In the genomic region with DNA sequence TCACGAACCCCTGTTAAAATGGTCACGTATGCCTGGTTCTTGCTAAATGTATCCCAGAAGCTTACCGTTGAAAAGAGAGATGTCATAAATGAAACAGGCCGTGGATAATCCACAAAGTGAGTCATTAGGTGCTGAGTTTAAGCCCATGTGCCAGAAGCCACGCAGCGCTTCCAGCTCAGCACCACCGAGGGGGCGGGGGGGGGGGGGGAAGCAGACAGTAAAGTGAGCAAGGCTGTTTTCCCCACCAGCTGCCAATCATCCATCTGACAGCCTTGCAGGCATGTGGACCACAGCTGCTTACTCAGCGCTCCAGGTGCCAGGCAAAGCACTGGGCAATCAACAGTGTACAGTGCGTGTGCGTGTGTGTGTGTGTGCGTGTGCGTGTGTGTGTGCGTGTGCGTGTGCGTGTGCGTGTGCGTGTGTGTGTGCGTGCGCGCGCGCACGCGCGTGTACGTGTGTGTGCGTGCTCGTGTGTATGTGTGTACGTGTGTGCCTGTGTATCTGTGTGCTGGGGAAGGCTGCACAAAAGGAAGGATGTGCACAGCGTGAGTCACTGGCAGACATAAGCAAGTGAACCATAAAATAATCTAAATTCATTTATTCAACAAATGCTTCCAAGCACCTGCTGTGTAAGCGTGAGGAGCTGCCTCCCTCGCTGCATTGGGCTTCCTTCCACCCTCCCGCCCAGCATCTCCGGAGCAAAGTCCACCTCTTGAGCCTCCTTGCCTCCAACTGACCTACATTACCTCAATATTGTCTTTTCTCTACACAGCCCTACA, we compare ENCODE assay signal across 9 mouse cellular contexts. TPM values are rescaled to one million over a fixed set of nuclear protein-coding genes. Genes with fewer than 3 reads are reported as not detected.
A peak's percentile ranks its signal among the peaks of the same experiment; 100 is the strongest.
DNase-seq lines count a peak whose midpoint lies in the region; ATAC-seq and TF ChIP-seq lines count a peak whose summit lies in the region.
"Had no signal": no experiment of that assay in that cellular context is flagged by ENCODE, and none has a peak within 500 bp of the region (broad histone marks: within the 10 kb centered on the region; RNA-seq: fewer than 3 reads in every experiment).

No protein-coding gene starts in this region.

- CTCF ChIA-PET in Patski (lab: Charles Lee): interaction anchor here (0.8 to 1.6 kb wide), 5 partner anchors 8 to 771 kb away, joined by 3 to 10 read pairs (median 3); no protein-coding TSS in a partner anchor

- POLR2A ChIA-PET in Patski (lab: Charles Lee): interaction anchor here (0.6 to 0.7 kb wide), 2 partner anchors 17 to 214 kb away, joined by 3 read pairs; no protein-coding TSS in a partner anchor

- 54% methylated on average over 34 of the region's 35 CpGs for WGBS in forebrain, embryonic 13.5 days
- WGBS in limb, embryonic 10.5 days: 62% methylated on average over 35 of the region's 35 CpGs

- H3K9me3 ChIP-seq in forebrain, embryonic 13.5 days (replicated peaks): no peaks in the 10 kb centered on the region
- no peaks in the 10 kb centered on the region for H3K9me3 ChIP-seq in limb, embryonic 10.5 days (replicated peaks)

- no peaks in the 10 kb centered on the region for H3K27me3 ChIP-seq in Patski
- peaks cover 35% of the 10 kb centered on the region for H3K27me3 ChIP-seq in forebrain, embryonic 13.5 days
- peaks cover 35% of the 10 kb centered on the region for H3K27me3 ChIP-seq in limb, embryonic 10.5 days (ENCODE audit: low read depth, poor library complexity, severe bottlenecking)

- DNase-seq in kidney, adult 11 months: peak; percentile 22
- no peak for DNase-seq in kidney, postnatal 4 days
- peak; percentile 75 for DNase-seq in Patski (ENCODE audit: low read depth, low spot score)
- DNase-seq in limb, embryonic 10.5 days (ENCODE audit: low spot score): peak; percentile 51
- DNase-seq in heart, adult 18-20 months: no peak

- H3K4me2 ChIP-seq in forebrain, embryonic 13.5 days: peak overlapping the region; percentile 42

- peak; percentile 41 for ATAC-seq in Patski
- peak; percentile 39 for ATAC-seq in forebrain, embryonic 13.5 days
- ATAC-seq in CD4-positive, CD25-positive, alpha-beta regulatory T cell, adult 4 months: no peak
- ATAC-seq in megakaryocyte-erythroid progenitor cell, adult 5-6 weeks (replicated peaks; ENCODE audit: low FRiP score, low TSS enrichment, poor library complexity, severe bottlenecking): no peak

- H3K4me3 ChIP-seq in forebrain, embryonic 13.5 days: no peak overlapping the region
- H3K4me3 ChIP-seq in limb, embryonic 10.5 days: peak overlapping the region; percentile 27; the same call in 1 of the 2 replicates
- H3K4me3 ChIP-seq: megakaryocyte, embryonic 14.5 days had no signal

- TF ChIP-seq CTCF in Patski (IDR thresholded peaks at IDR 0.05): no peak

- H3K4me1 ChIP-seq in forebrain, embryonic 13.5 days: peaks cover 33% of the 10 kb centered on the region
- H3K4me1 ChIP-seq in limb, embryonic 10.5 days: peaks cover 63% of the 10 kb centered on the region

- no peak overlapping the region for H3K9ac ChIP-seq in forebrain, embryonic 13.5 days

- H3K27ac ChIP-seq in forebrain, embryonic 13.5 days: peak overlapping the region; percentile 25; the same call in 1 of the 2 replicates
- no peak overlapping the region for H3K27ac ChIP-seq in limb, embryonic 10.5 days

- in situ Hi-C loops in Patski (cut with MboI; ENCODE audit: low pct_unique_long_range_greater_than_20kb): no loop called here

- H3K36me3 ChIP-seq in forebrain, embryonic 13.5 days (ENCODE audit: poor library complexity, severe bottlenecking): no peaks in the 10 kb centered on the region
- H3K36me3 ChIP-seq in limb, embryonic 10.5 days: no peaks in the 10 kb centered on the region

RNA-seq across cellular contexts. Expression of a gene that starts 31.4 kb away (rescaled TPM):
- 666 TPM for polyA plus RNA-seq in Patski (2021)
- polyA plus RNA-seq in forebrain, embryonic 13.5 days (2015; fragmentation: Nextera tagmentation; extraction: Ambion mirVana): 911 and 1,077 TPM in 2 replicates
- 966 and 1,201 TPM in 2 replicates for polyA plus RNA-seq in limb, embryonic 10.5 days (2016; fragmentation: Nextera tagmentation; extraction: Ambion mirVana)
- 1,000 to 10,000 TPM in 1 of 2 experiments, 100 to 1,000 TPM in 1; 937 to 1,379 TPM for polyA plus RNA-seq in CD4-positive, CD25-positive, alpha-beta regulatory T cell, adult 4 months (2017; shearing (Covaris generic))
- total RNA-seq in megakaryocyte-erythroid progenitor cell, adult 5-6 weeks (2014; fragmentation: Nextera tagmentation): 2,953 and 3,549 TPM in 2 replicates
- 4,476 and 4,894 TPM in 2 replicates for total RNA-seq in megakaryocyte-erythroid progenitor cell, adult 5-6 weeks (2017)
- total RNA-seq in heart, adult 18-20 months (2021): 100 to 1,000 TPM; 681 to 698 TPM

RNA-seq across cellular contexts. Expression of a gene that starts 38.3 kb away (rescaled TPM):
- polyA plus RNA-seq in Patski (2021): 22.1 TPM
- 21.6 and 22.3 TPM in 2 replicates for polyA plus RNA-seq in forebrain, embryonic 13.5 days (2015; fragmentation: Nextera tagmentation; extraction: Ambion mirVana)
- 8.6 and 9.2 TPM in 2 replicates for polyA plus RNA-seq in limb, embryonic 10.5 days (2016; fragmentation: Nextera tagmentation; extraction: Ambion mirVana)
- 1 to 10 TPM; 2.9 to 4.1 TPM for polyA plus RNA-seq in CD4-positive, CD25-positive, alpha-beta regulatory T cell, adult 4 months (2017; shearing (Covaris generic))
- total RNA-seq in megakaryocyte-erythroid progenitor cell, adult 5-6 weeks (2014; fragmentation: Nextera tagmentation): 0.57 and 1.6 TPM in 2 replicates
- 1.4 TPM in 2 replicates for total RNA-seq in megakaryocyte-erythroid progenitor cell, adult 5-6 weeks (2017)
- total RNA-seq in heart, adult 18-20 months (2021): 1 to 10 TPM; 3.5 to 4.1 TPM

Comparison
In these comparisons a context has a peak if more than half of its experiments do, and no peak if none do; other contexts are left out.
1. DNase-seq: peak in kidney, adult 11 months (single experiment), Patski (single experiment) and limb, embryonic 10.5 days (single experiment); none in kidney, postnatal 4 days (0 of 2) and heart, adult 18-20 months (0 of 2).
2. ATAC-seq: peak in Patski (single experiment) and forebrain, embryonic 13.5 days (single experiment); none in CD4-positive, CD25-positive, alpha-beta regulatory T cell, adult 4 months (single experiment) and megakaryocyte-erythroid progenitor cell, adult 5-6 weeks (single experiment).